ENCODE assay signal across 8 mouse cellular contexts in genomic region chr12:108892989-108893714, GRCm38 (mm10). TPM values are rescaled to one million over a fixed set of nuclear protein-coding genes. Genes with fewer than 3 reads are reported as not detected.
DNase-seq lines count a peak whose midpoint lies in the region; ATAC-seq lines count a peak whose summit lies in the region.

Wdr25 (plus strand) TSS chr12:108893631.

- no peaks in the 10 kb centered on the region for H3K9me3 ChIP-seq in kidney, embryonic 14.5 days (ENCODE audit: control insufficient read depth, low read length)

- peaks cover 18% of the 10 kb centered on the region for H3K4me1 ChIP-seq in kidney, embryonic 14.5 days (ENCODE audit: control insufficient read depth, insufficient read depth, low read length)

- DNase-seq in adrenal gland, adult 2 months, result peak; percentile 24
- no peak for DNase-seq in adrenal gland, postnatal 25 days
- DNase-seq in MN1 (ENCODE audit: low spot score), result peak; percentile 75
- no peak for DNase-seq in adrenal gland, postnatal 14 days

- H3K36me3 ChIP-seq in kidney, embryonic 14.5 days (ENCODE audit: control insufficient read depth, insufficient read depth, low read length), result peaks cover 11% of the 10 kb centered on the region; the same call in 1 of the 2 replicates
- H3K36me3 ChIP-seq in macrophage (ENCODE audit: inconsistent target), result peaks cover 14% of the 10 kb centered on the region; the same call in 1 of the 2 replicates

- 14% methylated on average over 12 of the region's 12 CpGs for WGBS in kidney, embryonic 14.5 days
- 16% methylated on average over 12 of the region's 12 CpGs for WGBS in macrophage (ENCODE audit: missing documents)

- H3K27me3 ChIP-seq in kidney, embryonic 14.5 days (ENCODE audit: control insufficient read depth, insufficient read depth, low read length), result no peaks in the 10 kb centered on the region

- H3K9ac ChIP-seq in kidney, embryonic 14.5 days (ENCODE audit: low read depth, low read length), result peak within 1 kb of the TSS; percentile 78

- peak within 1 kb of the TSS; percentile 82 for H3K4me2 ChIP-seq in kidney, embryonic 14.5 days (replicated peaks; ENCODE audit: low read depth, low read length)

- peak within 1 kb of the TSS; percentile 96 for H3K4me3 ChIP-seq in kidney, embryonic 14.5 days (ENCODE audit: low read length)
- H3K4me3 ChIP-seq in macrophage (ENCODE audit: inconsistent target), result peak within 1 kb of the TSS; percentile 84

- ATAC-seq in granulocyte monocyte progenitor cell, adult 5-6 weeks (replicated peaks; ENCODE audit: poor library complexity, severe bottlenecking), result peak; percentile 53
- ATAC-seq in kidney, embryonic 14.5 days (ENCODE audit: low FRiP score, low TSS enrichment), result peak; percentile 5; the same call in 1 of the 2 replicates
- ATAC-seq in cerebellum, adult (ENCODE audit: insufficient number of reproducible peaks, low FRiP score, low TSS enrichment), result no peak

- H3K27ac ChIP-seq in kidney, embryonic 14.5 days (ENCODE audit: low read depth, low read length), result 0 out of 2 replicates have a peak within 1 kb of the TSS, but pooled peaks have one; percentile 42
- H3K27ac ChIP-seq in macrophage, result peak within 1 kb of the TSS; percentile 55

- peaks cover 43% of the 10 kb centered on the region for H3K79me2 ChIP-seq in macrophage (ENCODE audit: inconsistent target)

RNA-seq across cellular contexts. Expression of gene Wdr25, which starts in this region (rescaled TPM):
- 10 to 100 TPM in 1 of 2 experiments, 1 to 10 TPM in 1; 6.7 to 12.0 TPM for total RNA-seq in adrenal gland, adult 2 months (2021)
- polyA plus RNA-seq in adrenal gland, adult 2 months (2012; rRNA removed), result 6.5 and 8.3 TPM in 2 replicates
- 7.9 and 8.4 TPM in 2 replicates for total RNA-seq in adrenal gland, postnatal 25 days (2021)
- total RNA-seq in granulocyte monocyte progenitor cell, adult 5-6 weeks (2014; fragmentation: Nextera tagmentation), result 7.9 and 16.6 TPM in 2 replicates
- 3.4 and 8.1 TPM in 2 replicates for total RNA-seq in granulocyte monocyte progenitor cell, adult 5-6 weeks (2017)
- 3.4 and 6.0 TPM in 2 replicates for polyA plus RNA-seq in kidney, embryonic 14.5 days (2014; fragmentation: Nextera tagmentation; extraction: Ambion mirVana)
- 10 to 100 TPM in 23 of 26 experiments, 1 to 10 TPM in 3; 4.2 to 51.4 (median 26.1) TPM for total RNA-seq in macrophage (2018; cell fraction: chromatin; rRNA removed)
- 1 to 10 TPM; 2.9 to 8.8 (median 5.3) TPM for total RNA-seq in macrophage (2018; cell fraction: cytosol; rRNA removed)
- total RNA-seq in macrophage (2018; cell fraction: nucleus; rRNA removed), result 10 to 100 TPM in 18 of 26 experiments, 1 to 10 TPM in 8; 3.6 to 27.9 (median 13.6) TPM
- 5.4 to 11.7 TPM (median 7.6 TPM) in 3 replicates for polyA plus RNA-seq in macrophage (2018)
- 4.9 and 6.7 TPM in 2 replicates for total RNA-seq in adrenal gland, postnatal 14 days (2021)

Comparison
In these comparisons a context has a peak if more than half of its experiments do, and no peak if none do; other contexts are left out.
1. DNase-seq: peak in adrenal gland, adult 2 months (single experiment) and MN1 (single experiment); none in adrenal gland, postnatal 25 days (single experiment) and adrenal gland, postnatal 14 days (single experiment).